Mouse (Mus musculus) CD8-positive naive resting alpha-beta T cell, adult 2 months (primary cell): ENCODE results near the gene Tspan15.

Experiments
- DNase-seq, 2 experiments: peaks; one replicate each; pipeline ENCODE4 v3.0.0; 2022; ENCODE audit warnings: low read depth in 2 of 2, low spot score in 2 of 2

The Tspan15 gene

DNA sequence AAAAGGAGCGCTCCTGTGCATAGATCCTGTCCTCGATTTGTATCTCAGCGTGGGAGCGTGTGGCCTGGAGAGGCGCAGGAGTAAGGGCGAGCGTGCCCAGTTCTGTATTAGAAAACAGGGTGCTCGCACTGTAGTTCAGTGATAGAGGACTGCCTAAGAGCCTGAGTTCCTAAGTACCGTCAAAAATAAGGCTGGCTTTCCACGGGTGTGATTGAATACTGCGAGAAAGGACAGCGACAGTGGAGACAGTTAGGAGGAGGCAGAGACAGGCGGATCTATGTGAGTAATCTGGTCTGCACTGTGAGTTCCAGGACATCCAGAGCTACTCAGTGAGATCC is 313 bp upstream of the Tspan15 start:
- DNase-seq = no peak

DNA sequence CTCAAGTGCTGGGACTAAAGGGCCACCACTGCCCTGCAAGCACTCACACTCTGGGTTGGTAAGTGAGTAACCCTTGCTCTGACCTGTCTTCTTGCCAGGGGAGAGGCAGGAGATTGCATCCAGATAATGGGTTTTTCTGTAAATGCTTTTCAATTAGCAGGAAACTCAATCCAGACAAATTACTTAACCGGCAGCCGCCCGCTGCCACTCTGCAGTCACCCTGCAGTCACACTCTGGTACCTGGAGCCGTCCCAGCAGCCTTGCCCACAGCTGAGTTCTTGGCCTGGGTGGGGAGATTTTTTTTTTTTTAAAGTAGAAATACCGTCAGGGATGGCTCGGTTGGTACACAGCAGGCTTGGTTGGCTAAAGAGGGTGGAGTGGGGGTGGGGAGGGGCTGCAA is 2.9 kb downstream of the Tspan15 start:
- DNase-seq = no peak

DNA sequence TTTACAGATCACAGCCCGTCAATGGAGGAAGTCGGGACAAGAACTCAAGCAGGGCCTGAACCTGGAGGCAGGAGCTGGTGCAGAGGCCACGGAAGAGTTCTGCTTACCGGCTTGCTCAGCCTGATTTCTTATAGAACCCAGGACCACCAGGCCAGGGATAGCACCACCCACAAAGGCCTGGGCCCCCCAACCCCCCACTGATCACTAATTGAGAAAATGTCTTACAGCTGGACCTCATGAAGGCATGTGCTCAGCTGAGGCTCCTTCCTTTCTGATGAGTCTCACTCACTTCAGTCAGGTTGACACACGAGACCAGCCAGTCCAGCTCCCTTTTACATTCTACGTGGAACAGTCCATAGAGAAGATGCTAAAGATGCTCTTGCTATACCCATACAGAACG is 5.2 kb downstream of the Tspan15 start:
- no peak for DNase-seq

DNA sequence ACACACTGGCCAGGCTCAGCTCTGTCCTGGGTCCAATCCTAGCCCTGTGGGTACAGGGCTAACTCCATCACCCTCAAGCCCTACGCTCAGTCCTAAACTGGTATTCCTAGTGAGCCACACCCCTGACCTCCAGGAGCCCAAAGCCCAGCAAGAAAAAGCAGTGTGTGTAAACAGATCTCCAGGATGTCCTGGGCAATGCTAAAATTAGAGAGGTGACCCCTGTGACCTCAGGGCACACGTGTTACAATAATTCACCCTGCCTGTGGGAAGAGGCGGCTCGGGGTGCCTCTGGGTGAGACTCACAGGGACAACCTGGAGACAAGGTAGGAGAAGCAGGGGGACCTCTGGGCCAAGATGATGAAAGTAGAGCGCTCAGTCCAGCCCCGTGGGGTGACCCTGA is 6.8 kb downstream of the Tspan15 start:
- DNase-seq = no peak

DNA sequence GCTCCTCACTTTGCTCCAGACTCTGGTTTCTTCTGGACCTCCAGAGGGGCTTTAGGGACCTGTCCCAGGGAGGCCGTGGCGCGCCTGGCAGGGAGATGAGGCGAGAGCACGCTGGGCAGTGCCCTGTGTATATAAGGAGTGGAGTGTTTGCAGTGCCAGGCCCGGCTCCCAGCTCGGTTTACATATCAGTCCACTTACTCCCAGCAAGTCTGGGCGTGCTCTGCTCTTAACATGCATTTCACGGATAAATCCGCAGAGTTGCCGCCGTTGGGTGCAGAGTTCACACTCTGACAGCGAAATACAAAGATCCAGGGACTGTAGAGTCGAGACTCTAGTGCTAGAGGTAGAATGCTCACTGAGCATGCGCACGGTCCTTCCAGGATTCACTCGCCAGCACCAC is 8.3 kb downstream of the Tspan15 start:
- no peak for DNase-seq

DNA sequence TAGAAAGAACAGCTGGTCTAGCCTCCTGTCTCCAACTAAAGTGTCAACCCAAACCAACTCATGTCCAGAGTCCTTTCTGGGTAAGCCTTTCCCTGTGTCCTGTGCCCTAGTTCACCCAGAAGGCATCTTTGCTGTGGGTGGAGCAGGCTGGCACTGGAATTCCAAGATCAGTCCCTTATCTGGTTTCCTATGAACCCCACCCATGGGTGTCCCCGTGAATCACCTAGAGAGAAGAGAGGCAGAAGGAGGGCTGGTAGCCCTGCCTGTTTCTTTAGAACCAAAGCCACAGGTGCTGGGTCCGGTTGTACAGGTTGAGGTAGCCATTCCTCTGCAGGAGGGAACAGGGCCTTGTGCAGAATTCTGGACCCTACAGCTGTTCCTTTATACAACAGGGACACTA is 9.4 kb downstream of the Tspan15 start:
- DNase-seq = no peak

DNA sequence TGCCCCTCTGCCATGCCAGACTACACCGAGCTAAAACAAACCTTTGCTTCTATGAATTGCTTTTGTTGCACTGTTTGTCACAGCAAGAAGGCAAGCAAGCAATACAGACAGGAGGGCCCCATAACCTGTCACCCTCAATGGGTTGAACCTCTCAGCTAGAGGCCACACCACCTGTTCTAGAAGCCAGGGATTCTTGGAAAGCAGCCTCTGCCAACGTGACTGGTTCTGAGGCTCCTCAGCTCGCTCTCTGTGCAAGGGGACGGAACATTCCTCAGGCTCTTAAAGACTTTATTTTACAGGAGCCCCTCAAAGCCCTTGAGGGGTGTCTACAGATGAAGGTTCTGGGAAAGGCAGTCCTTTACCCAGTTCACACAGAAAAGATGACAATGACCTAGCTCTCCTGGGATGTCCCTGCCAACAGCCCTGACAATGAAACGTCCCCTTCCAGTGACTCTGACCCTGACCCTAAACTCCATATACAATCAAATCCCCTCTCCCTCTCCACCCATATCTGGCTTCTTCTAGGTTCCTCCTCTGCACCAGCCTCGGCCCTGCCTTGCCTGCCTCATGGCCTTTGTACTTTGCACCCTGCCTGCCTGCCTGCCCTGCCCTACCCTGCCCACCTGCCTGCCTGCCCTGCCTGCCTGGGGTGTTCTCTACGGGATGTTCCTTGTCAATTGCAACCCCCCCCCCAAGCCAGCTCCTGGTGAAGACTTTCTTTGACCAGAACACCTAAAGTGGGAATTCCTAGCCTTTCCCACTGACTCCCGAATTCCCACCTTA is 10.1 kb downstream of the Tspan15 start:
- DNase-seq = no peak

DNA sequence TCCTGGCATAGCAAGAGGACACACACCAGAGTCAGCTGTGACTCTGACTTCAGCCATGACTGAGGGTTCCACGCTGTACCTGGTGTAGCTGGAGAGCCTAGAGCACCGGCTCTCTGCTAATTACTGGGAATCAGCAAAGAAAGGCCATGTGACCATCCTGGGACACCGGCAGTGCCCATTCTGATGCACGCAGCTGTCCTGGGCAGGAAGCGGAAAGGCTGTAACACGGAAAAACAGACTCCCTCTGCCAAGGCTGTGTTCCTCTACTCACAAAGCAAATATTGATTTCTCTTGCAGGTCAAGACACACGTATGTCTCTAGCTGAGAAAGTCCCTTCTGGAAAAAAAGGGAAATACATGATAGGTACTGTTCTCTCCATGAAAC is 12.3 kb downstream of the Tspan15 start:
- DNase-seq = no peak

DNA sequence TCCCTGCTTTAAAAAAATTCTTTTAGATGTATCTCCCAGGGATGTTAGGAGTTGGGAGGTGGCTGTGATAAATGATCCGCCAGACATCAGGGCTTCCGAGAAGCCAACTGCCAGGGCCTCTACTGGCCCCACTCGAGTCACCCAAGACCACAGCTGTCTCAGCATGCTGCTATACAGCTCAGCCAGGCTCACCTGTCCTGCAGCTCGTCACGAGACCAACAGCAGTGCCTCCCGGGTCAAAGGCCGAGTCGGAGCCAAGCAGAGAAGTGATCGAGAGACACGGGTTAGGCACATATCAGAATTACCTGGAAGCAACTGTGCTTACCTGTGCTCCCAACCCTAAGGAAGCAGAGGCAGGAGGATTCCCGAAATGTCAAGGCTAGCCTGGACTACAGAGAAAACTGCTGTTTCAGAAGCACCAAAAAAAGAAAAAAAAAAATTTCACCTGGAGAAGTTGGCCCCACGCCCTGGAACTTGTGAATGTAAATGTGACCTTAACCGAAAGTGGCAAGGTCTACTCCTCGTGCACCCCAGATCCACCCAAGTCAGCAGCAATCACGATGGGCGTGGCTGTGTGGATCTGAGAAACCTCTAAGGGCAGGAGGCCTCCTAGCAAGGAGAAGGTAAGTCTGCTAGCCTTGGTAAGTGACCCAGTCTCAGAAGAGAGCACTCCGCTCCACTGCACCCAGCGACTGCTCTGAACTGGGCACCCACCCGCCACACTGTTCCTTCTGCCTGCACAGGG is 12.8 kb downstream of the Tspan15 start:
- no peak for DNase-seq

DNA sequence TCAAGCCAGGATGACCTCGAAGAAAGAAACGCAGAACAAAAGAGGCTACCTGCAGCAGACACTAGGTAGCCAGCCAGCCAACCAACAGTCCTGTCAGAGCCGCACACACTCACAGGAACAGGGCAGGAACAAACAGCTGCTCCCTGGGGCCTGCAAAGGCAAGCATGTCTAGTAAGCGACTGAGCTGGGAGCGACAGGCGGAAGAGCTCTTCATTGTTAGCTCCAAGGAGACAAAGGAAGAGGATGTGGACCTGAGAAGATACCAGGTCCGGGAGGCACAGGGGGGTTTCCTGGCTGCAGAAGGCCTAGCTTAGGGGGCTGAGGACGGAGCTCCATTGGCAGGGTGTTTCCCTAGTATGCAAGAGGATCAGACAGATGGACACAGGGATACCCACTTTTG is 13.9 kb downstream of the Tspan15 start:
- no peak for DNase-seq

DNA sequence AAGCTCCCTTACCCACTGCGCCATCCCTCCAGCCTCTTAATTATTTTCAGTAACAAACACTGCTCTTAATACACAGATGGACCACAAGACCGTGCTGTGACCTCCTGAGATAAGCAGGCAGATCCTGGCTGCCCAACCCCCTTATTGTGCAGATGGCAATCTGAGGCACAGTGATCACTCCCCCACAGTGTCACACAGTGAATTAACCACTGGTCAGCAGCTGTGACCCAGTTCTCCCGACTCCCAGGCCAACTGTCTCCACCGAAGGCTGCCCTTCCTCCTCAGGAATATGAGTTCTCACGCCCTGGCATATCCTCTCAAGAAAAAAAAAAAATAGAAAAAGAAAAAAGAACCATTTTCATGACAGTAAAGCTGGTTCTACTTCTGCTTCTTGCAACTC is 14.5 kb downstream of the Tspan15 start:
- DNase-seq = no peak

DNA sequence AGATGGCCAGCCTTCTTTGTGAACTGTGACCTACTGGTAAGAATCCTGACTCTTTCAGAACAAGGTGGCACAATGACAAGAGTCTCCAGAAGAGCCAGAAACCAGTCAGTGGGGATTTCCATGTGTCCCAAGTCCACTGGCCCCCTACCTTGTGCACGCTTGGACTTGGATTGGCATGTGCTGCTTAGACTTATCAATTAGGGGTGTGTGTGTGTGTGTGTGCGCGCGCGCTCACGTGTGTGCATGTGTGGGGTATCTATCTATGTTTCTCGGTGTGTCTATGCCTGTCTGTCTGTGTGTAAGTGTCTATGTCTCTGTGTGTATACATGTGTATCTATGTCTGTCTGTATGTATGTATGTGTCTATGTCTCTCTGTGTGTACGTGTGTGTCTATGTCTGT is 15.4 kb downstream of the Tspan15 start:
- DNase-seq = no peak

DNA sequence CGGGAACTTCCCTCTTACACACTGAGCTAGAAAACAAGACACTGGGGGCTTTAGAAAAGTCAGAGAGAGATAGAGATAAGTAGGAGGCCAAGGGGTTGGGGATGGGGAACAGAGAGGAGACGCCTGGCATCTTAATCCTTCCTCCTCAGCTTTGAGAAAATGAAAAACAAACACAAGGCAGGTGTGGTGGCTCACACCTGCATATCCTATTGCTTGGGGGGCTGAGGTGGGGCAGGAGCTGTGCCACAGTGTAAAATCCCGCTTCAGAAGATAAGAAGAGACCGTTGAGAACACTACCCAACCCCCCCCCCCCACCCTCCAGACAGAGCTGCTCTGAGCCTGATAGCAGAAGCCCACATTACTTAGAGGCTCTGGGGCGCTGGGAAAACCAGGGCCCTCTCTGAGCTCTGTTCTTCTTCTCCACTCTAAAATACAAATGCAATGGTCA is 15.9 kb downstream of the Tspan15 start:
- no peak for DNase-seq

DNA sequence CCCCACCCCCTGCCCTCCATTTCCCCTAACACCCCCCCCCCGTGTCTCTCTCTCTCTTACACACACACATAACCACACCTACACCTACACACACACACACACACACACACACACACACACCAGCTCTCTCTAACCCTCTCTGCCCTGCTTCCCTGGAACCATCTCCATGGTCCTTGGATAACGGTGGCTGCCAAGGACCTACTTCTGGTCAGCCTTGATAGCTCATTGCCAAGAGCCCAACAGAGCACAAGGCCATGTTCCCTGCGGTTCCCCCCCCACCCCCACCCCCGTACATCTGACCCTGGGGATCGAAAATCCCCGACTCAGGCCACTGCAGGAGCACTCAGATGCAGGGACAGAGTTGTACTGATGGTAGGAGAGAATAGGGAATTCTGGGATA is 19.7 kb downstream of the Tspan15 start:
- no peak for DNase-seq

DNA sequence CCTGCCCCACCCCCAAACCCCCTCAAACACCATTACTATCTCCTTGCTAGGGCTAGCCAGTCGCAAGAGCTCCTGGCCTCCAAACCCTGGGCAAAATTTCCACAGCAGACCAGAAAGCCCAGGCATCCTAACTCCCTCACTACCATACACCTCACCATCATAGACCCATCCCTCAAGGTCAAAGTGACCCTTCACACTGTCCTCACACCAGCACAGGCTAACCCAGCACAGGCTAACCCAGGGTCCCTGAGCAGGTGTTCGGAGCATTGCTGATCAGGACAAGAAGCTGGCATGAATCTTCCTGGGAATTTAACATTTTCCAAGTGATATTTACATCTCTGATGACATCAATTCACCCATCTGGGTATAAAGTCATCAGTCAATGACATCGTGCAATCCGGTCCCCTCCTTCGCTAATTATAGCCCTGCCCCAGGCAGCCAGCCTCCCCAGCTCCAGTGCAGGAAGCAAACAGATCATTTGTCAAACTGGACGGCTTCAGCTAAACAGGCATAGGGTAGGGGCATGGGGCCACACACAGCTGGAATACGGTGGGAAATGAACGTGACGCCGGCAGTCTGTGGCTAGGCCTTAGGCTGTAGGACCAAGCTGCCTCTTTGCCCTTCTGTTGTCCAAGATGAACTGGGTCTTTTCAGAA is 22.7 kb downstream of the Tspan15 start:
- no peak for DNase-seq

DNA sequence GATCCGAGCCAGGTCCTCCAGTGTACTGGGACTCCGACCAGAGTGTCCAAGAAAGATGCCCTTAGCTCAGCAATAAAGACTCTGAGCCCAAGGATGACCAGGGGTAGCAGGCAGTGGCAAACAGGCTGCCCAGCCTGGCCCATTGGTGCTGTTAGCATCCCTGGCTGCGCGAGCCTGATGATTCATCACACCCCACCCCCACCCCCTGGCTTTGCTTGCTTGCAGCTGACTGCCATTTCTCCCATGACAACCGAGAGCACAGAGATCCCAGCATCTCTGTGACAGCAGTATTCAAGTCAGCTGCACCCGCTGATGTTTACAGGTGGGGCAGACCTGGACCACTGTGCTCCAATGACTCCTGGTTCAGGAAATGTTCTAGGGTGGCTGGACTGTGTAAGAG is 28.5 kb downstream of the Tspan15 start:
- no peak for DNase-seq

DNA sequence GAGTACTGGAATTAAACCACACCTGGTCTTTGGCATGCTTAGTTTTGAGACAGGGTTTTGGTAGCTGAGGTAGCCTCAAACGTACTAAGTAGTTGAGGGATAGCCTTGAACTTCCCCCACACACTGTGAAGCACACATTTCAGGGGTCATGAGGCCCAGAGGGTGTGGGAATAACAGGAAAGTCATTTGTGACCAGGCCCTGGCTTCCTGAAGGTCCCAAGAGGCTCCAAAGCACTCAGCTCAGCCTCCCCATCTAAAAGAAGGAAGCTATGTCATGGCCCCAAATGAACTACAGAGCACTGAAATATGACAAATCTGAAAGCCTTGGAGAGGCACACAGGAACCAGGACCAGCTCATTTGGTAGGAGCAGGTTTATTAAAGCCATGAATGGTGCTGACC is 32.2 kb downstream of the Tspan15 start:
- DNase-seq = no peak

DNA sequence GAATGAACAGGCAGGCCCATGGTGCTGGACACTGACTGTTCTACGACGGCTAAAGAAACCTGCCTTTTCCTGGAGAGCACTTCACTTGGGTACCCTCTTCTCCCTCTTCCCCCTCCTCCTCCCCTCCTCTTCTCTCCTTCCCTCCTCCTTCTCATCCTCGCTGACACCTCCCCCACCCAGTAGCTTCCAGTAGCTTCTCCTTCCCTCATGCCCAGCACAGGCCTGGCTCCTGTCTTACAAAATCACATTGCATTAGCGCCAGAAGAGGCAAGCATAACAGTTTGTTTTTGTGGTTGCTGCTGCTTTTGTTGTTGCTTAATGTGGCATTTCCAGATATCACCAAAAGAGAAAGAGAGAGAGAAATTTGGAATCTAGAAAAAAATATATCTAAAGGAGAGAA is 33.6 kb downstream of the Tspan15 start:
- DNase-seq = no peak

DNA sequence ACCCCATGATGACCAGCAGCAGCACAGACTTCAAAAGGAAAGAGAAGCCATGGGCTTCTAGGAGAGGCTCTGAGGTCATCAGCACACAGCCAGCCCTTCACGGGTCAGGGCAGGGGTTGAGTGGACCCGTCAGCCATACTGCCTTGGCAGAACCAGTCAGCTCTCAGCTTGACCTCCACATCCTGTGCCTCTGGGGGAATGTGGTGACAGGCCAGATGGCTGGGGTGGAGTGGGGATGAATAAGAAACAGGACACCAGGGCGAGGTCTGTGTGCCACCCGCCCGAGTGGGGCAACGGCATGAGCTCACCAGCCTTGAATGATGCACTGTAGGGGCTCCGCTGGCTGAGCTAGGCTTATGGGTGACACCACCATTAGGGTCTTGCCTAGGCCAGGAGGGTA is 35.7 kb downstream of the Tspan15 start:
- DNase-seq = no peak

DNA sequence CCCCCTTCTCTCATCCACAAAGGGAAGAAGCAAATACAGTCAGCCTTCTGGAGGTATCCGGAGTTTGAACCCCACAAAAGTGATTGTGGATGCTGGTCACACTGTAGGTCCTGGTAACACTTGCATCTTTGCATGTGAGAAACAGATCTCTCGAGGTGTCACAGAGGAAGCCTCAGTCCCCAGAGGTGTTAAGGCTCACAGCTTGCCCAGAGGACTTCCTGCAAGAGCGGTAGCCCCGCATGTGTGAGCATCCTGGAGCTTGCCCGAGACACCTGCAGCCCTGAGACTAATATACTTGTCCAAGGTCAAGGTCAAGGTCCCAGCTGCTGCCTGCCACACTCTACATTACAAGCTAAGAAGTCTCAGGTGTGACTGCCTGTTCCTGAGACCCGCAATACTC is 36.1 kb downstream of the Tspan15 start:
- DNase-seq = no peak

DNA sequence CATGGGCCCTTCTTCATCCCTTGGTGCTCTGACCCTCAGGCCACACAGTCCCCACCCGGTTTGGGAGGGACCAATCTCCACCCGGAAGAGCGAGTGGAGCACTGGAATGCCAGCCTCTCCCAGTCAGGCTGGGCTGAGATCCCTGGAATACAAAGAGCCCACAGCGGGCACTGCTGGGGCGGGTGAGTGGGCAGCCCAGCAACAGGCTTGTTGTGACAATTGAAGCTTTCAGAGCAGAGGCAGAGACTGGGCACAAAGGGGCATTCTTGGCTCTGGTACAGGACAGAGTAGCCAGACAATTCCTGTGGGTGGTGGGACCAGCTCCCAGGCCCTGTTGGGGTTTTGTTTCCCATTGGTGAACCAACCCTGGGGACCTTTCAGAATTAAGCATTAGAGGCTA is 36.6 kb downstream of the Tspan15 start:
- DNase-seq = no peak

DNA sequence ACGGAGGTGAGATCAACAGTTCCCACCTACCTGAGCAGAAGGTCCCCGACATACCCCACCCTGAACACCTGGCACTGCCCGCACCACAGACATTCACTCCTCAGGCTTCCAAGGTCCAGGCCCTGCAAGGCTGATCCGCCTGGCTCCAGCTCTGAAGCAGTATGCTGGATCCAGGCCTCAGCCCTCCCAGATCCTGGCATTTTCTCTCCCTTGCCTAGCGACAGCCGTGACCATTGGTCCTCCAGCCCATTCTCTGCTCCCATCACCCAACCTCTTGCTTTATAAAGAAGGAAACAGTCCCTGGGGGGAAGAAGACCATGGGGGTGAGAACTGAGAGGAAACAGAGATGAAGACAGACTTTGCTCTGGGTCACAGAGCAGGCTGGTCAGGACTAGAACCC is 37.0 kb downstream of the Tspan15 start:
- DNase-seq = no peak
